Mouse (Mus musculus) stomach, postnatal 0 days (tissue): ENCODE measurements around the gene Gtf2h5.

Experiments used
- CTCF ChIP-seq: IDR thresholded peaks from 2 replicates; pipeline ENCODE4 v1.5.1; 2016; ENCODE audit warnings: antibody characterized with exemption, low read depth, mild to moderate bottlenecking, moderate library complexity
- EP300 ChIP-seq: optimal IDR thresholded peaks from 2 replicates; pipeline ENCODE3; 2016; ENCODE audit warnings: antibody characterized with exemption

- no peak for TF ChIP-seq CTCF
- TF ChIP-seq EP300, result no peak
Measured at GRCm38 (mm10) chr17:6123776-6124175, 44.2 kb downstream of the Gtf2h5 start.
